Mouse (Mus musculus) heart, adult 8-10 months (tissue): Measurements from ENCODE around the gene Ubxn4. TPM values are rescaled to one million over a fixed set of nuclear protein-coding genes. Genes with fewer than 3 reads are reported as not detected.
"Not testable (repeated sequence)": the region's sequence is repeated elsewhere in the genome, so short reads cannot be mapped to it uniquely, and the experiment has no call there.

Experiments used
- DNase-seq: peaks from one replicate; pipeline ENCODE4 v3.0.0; 2022; ENCODE audit warnings: low spot score
- microRNA-seq: library from miRNA; unstranded; fragments of <30 nt; microRNA quantifications from one replicate; pipeline ENCODE4 v1.2.0, GENCODE M21; 2022
- total RNA-seq, 4 experiments: library from RNA; stranded (reverse); gene quantifications; 2 replicates each; pipeline ENCODE4 v1.2.4; 2022

Ubxn4 gene
- total RNA-seq, 4 experiments from 2014 or later = 35.4 to 43.4 (median 40.7) TPM

GRCm38 (mm10) chr1:128314665-128315064 lies 70.9 kb downstream of the Ubxn4 start:
- DNase-seq = no peak

GRCm38 (mm10) chr1:128319266-128319665 lies 75.5 kb downstream of the Ubxn4 start:
- not testable (repeated sequence) for DNase-seq

- no peak for DNase-seq
Measured at GRCm38 (mm10) chr1:128323026-128323643, 79.4 kb downstream of the Ubxn4 start.

GRCm38 (mm10) chr1:128324776-128325175 lies 81.0 kb downstream of the Ubxn4 start:
- no peak for DNase-seq

- DNase-seq = no peak
Measured at GRCm38 (mm10) chr1:128327165-128327564, 83.4 kb downstream of the Ubxn4 start.

GRCm38 (mm10) chr1:128328218-128328617 lies 84.5 kb downstream of the Ubxn4 start, which contains the start of gene Lct:
Lct (minus strand) TSS chr1:128328318.
- DNase-seq = no peak

Small RNAs within 50 kb of the gene (microRNA-seq; reads per million reads assigned to microRNA genes)
- 202 reads per million, percentile 67 among the genes with 10 or more reads in this experiment for gene Mir128-1

Other genes starting within 250 kb of the Ubxn4 start
- 1 to 10 TPM; 3.5 to 5.7 (median 5.3) TPM for gene Zranb3, start 140.9 kb upstream of the Ubxn4 start, total RNA-seq
- gene R3hdm1, start 140.7 kb upstream of the Ubxn4 start, total RNA-seq = 10 to 100 TPM; 47.7 to 53.2 (median 48.9) TPM
- gene Lct, start 84.4 kb downstream of the Ubxn4 start, total RNA-seq = not detected
- gene Mcm6, start 115.7 kb downstream of the Ubxn4 start, total RNA-seq = 1 to 10 TPM; 4.9 to 6.2 (median 5.5) TPM
- 10 to 100 TPM; 64.0 to 71.4 (median 65.7) TPM for gene Dars, start 173.4 kb downstream of the Ubxn4 start, total RNA-seq